Mouse (Mus musculus): ENCODE data around the gene Elavl3.

DNA sequence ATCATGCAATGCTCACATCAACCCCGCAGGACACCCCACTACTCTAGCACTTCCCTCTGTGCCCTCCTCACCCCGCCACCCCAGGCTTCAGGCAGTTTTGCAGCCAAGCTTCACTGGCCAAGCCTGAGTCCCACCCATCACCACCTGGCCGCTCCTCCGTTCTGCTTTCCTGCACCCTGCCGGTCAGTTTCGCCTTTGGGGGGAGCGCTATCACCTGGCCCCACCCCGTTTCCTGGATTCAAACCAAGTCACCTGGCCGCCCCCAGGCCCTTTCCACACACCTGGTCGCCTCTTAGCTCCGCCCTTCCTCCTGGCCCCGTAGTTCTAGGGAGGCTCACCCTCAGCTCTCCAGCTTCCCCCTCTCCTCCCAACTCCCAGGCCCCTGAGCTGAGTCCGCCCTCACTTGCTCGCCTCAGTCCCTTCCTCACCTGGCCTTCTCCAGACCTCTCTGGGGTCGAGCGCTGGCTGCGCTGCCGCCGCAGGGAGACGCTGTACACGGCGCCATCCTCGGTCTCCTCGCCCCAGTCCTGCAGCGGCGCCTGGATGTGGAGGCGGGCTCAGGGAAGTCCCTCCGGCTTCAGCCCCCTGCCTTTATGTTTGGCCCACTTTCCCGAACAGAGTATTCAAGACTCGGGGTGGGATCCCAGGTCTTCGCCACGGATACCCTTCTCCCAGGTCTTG, 63.3 kb downstream of the Elavl3 start:
- no peak for TF ChIP-seq CTCF (IDR thresholded peaks at IDR 0.05 in 2 of 3, conservative IDR thresholded peaks at IDR 0.05 in 1 of 3; ENCODE audit: control insufficient read depth in 1 of 3, insufficient read depth in 1 of 3, low read depth in 2 of 3, low read length in 3 of 3, poor library complexity in 1 of 3, severe bottlenecking in 1 of 3)
- no peak for TF ChIP-seq ZMIZ1 (IDR thresholded peaks at IDR 0.05; ENCODE audit: low read depth, low read length)

Measured in MEL (cell line).